Mouse (Mus musculus): Measurements from ENCODE around the gene Gm5089. TPM values are rescaled to one million over a fixed set of nuclear protein-coding genes. Genes with fewer than 3 reads are reported as not detected.

The Gm5089 gene
- polyA plus RNA-seq, 1 experiment from 2014 or later, result 0.75 TPM

DNA sequence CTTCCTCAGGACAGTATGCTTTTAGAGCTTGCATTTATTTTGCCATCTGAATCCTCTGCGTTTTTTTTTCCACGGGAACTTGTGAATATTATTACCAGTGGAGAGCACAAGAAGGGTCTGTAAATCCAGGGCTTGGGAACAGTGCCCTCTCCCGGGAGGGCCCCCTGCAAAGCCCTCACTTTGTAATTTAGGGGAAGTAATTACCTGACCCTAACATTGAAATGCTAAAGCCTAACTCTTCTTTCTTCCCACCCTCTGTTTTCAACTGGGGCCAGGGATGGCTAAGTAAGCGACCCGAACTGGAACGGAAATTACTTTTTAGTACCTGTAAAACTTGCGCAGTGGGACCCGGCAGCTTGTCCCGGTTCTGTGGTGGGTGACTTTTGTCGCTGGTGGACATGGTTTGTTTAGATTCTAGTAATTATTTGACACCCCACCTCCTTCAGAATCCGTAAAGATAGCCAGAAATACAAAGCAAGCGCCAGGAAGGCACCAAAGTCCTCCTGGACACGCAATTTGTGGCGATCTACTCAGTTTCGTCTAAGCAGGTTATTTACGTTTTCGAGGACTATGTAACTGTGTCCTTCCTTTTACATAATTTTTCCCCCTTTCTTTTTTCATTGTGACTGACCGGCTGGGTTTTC is 44.9 kb downstream of the Gm5089 start:
- H3K27ac ChIP-seq (replicated peaks; ENCODE audit: low read depth, low read length), result peak overlapping the region; percentile 75
- 1% methylated on average over 18 of the region's 18 CpGs for WGBS
- H3K4me3 ChIP-seq (replicated peaks; ENCODE audit: low read depth, low read length), result peak overlapping the region; percentile 29
- ATAC-seq (ENCODE audit: low FRiP score, low TSS enrichment) (no peak), DNase-seq (peak; percentile 54)
- H3K36me3 ChIP-seq (ENCODE audit: control insufficient read depth, insufficient read depth, low read length), result no peaks in the 10 kb centered on the region
- H3K4me2 ChIP-seq (ENCODE audit: low read length), result peak overlapping the region; percentile 62
- peak overlapping the region; percentile 37 for H3K9ac ChIP-seq (replicated peaks; ENCODE audit: low read length)
- H3K4me1 ChIP-seq (ENCODE audit: control insufficient read depth, insufficient read depth, low read length), result peaks cover 17% of the 10 kb centered on the region
- H3K9me3 ChIP-seq (ENCODE audit: control insufficient read depth, low read length), result no peaks in the 10 kb centered on the region
- H3K27me3 ChIP-seq (ENCODE audit: control insufficient read depth, insufficient read depth, low read length), result peaks cover 77% of the 10 kb centered on the region

DNA sequence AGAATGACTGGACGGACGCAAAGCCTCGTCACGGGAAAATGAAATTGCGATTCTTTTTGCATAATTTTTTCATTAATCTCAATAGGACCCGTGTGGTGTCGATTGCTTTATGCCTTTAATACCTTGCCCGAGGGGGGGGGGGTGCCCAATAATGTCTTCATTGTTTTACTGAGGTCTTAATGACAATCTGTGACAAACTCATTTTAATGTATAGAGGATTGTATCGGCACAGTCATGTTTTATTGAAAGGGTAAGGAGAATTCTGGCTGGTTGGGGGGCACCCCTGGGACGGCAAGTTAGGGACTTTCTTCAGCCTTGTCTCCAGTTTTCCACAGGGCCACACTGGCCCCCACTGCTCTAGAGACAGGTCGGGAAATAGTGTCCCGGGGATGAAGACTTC is 45.7 kb downstream of the Gm5089 start:
- H3K9me3 ChIP-seq (ENCODE audit: control insufficient read depth, low read length), result no peaks in the 10 kb centered on the region
- peaks cover 17% of the 10 kb centered on the region for H3K4me1 ChIP-seq (ENCODE audit: control insufficient read depth, insufficient read depth, low read length)
- ATAC-seq (ENCODE audit: low FRiP score, low TSS enrichment) (no peak), DNase-seq (no peak)
- 0 out of 2 replicates have a peak overlapping the region, but pooled peaks have one; percentile 5 for H3K4me3 ChIP-seq (replicated peaks; ENCODE audit: low read depth, low read length)
- 9% methylated on average over 12 of the region's 12 CpGs for WGBS
- peaks cover 82% of the 10 kb centered on the region for H3K27me3 ChIP-seq (ENCODE audit: control insufficient read depth, insufficient read depth, low read length)
- H3K36me3 ChIP-seq (ENCODE audit: control insufficient read depth, insufficient read depth, low read length), result no peaks in the 10 kb centered on the region
- peak overlapping the region; percentile 52; the same call in 1 of the 2 replicates for H3K27ac ChIP-seq (replicated peaks; ENCODE audit: low read depth, low read length)
- H3K9ac ChIP-seq (replicated peaks; ENCODE audit: low read length), result no peak overlapping the region
- peak overlapping the region; percentile 62 for H3K4me2 ChIP-seq (ENCODE audit: low read length)

DNA sequence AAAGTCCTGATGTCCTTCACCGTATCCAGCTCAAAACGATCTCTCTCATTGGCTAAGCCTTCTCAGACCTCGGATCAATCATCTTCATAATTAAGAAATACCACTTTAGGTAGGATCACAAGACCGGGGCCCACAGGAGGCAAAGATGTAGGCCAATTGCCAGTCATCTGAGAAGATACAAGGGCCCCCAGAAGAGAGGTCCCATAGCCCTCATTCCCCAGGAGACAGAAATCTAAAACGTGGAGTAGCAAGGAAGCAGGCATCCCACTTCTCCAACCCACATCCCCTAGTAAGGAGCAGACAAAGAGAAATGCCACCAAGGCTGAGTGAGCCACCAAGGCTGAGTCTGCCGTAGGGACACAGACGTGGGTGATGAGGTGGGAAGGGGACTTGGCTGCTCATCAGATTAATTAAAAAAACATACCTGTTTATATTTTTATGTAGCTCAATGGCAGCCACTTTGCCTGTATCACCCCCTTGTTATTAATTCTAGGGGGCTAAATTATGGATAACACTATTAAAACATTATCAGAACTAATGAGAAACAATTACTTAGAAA is 46.2 kb downstream of the Gm5089 start:
- H3K4me2 ChIP-seq (ENCODE audit: low read length), result peak overlapping the region; percentile 62; the same call in 1 of the 2 replicates

DNA sequence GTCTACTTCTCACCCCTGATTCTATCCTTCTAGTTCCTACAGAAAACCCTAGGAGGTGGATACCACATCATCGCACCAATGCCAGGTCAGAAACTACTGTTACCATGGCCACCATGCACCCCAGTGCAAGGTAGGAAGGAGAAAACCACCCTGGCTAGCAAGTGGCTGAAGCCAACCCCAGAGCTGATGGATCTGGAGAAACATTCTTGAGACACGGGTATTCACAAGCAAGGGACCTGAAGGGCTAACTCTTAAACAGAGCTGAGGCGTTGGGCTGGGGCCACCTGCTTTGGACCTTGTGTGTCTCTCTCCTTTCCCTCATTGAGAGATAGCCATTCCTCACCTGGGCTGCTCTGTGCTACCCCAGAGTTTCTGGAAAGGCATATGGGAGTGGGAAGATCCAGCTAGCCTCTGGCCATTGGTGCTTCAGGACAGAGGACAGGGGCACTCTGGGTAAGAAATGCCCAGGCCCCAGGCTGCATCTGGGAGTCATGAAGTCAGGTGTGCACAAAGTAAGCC is 47.4 kb downstream of the Gm5089 start:
- Histone ChIP-seq H3K4me1 (ENCODE audit: control insufficient read depth, insufficient read depth, low read length) (peaks cover 17% of the 10 kb centered on the region), H3K9me3 (ENCODE audit: control insufficient read depth, low read length) (no peaks in the 10 kb centered on the region), H3K27me3 (ENCODE audit: control insufficient read depth, insufficient read depth, low read length) (peaks cover 75% of the 10 kb centered on the region), H3K9ac (replicated peaks; ENCODE audit: low read length) (no peak overlapping the region), H3K4me3 (replicated peaks; ENCODE audit: low read depth, low read length) (no peak overlapping the region), H3K36me3 (ENCODE audit: control insufficient read depth, insufficient read depth, low read length) (no peaks in the 10 kb centered on the region), H3K27ac (replicated peaks; ENCODE audit: low read depth, low read length) (peak overlapping the region; percentile 38), H3K4me2 (ENCODE audit: low read length) (no peak overlapping the region)
- no peak for DNase-seq
- ATAC-seq (ENCODE audit: low FRiP score, low TSS enrichment), result no peak
- 52% methylated on average over 3 of the region's 3 CpGs for WGBS

More for the DNA sequence above, 46.2 kb downstream of the Gm5089 start:
- peaks cover 17% of the 10 kb centered on the region for H3K4me1 ChIP-seq (ENCODE audit: control insufficient read depth, insufficient read depth, low read length)
- H3K9ac ChIP-seq (replicated peaks; ENCODE audit: low read length), result no peak overlapping the region
- DNase-seq (no peak), ATAC-seq (ENCODE audit: low FRiP score, low TSS enrichment) (no peak)
- WGBS, result 51% methylated on average over 7 of the region's 7 CpGs
- H3K9me3 ChIP-seq (ENCODE audit: control insufficient read depth, low read length), result no peaks in the 10 kb centered on the region
- H3K36me3 ChIP-seq (ENCODE audit: control insufficient read depth, insufficient read depth, low read length), result no peaks in the 10 kb centered on the region
- H3K27me3 ChIP-seq (ENCODE audit: control insufficient read depth, insufficient read depth, low read length), result peaks cover 83% of the 10 kb centered on the region
- no peak overlapping the region for H3K4me3 ChIP-seq (replicated peaks; ENCODE audit: low read depth, low read length)
- H3K27ac ChIP-seq (replicated peaks; ENCODE audit: low read depth, low read length), result peak overlapping the region; percentile 52

DNA sequence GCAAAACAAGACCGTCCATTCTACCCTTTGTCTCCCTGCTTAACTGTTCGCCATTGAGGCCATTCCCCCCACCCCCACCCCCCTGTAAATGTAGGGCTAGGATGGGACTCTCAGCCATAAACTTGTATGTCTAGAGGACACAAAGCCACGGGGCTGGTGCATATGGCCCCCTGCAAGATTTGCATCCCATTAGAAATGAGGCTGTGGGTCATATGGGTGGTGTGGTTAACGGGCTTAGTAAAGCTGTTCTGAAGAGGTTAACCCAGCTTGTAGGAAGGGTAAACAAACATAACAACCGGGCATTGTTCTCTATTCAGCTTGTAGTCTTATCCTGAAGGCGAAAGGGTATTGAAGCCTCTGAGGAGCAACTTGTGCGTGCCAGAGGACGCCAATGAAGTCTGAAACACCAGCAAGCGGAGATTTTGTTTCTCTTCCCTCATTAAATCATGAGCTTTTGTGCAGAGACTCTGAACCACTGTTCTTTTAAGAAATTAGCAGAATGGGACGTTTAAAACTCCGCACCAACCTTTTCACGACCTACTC is 48.1 kb downstream of the Gm5089 start:
- 8% methylated on average over 12 of the region's 12 CpGs for WGBS
- Histone ChIP-seq H3K27me3 (ENCODE audit: control insufficient read depth, insufficient read depth, low read length) (peaks cover 69% of the 10 kb centered on the region), H3K9me3 (ENCODE audit: control insufficient read depth, low read length) (no peaks in the 10 kb centered on the region), H3K9ac (replicated peaks; ENCODE audit: low read length) (no peak overlapping the region), H3K4me3 (replicated peaks; ENCODE audit: low read depth, low read length) (no peak overlapping the region), H3K4me1 (ENCODE audit: control insufficient read depth, insufficient read depth, low read length) (peaks cover 17% of the 10 kb centered on the region), H3K4me2 (ENCODE audit: low read length) (no peak overlapping the region), H3K36me3 (ENCODE audit: control insufficient read depth, insufficient read depth, low read length) (no peaks in the 10 kb centered on the region), H3K27ac (replicated peaks; ENCODE audit: low read depth, low read length) (peak overlapping the region; percentile 38; the same call in 1 of the 2 replicates)
- DNase-seq (peak; percentile 48), ATAC-seq (ENCODE audit: low FRiP score, low TSS enrichment) (no peak; the same call in 1 of the 2 replicates)

DNA sequence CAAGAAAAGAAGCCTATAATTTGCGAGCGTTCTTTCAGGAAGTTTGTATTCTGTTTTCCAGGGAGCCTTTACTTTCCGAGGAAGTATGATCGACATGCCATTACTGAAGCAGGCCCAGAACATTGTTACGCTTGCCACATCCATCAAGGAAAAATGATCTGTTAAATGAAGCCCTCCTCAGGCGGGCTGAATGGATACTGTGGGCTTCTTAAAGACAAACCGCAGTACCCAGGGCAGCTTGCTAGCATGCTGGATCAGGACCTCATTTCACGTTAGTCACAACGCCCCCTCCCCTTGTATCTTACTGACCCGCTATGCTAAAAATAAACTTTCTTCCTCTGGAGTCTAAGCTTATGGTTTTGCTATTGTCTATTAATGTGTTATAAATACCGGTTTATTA is 49.0 kb downstream of the Gm5089 start:
- no peak overlapping the region for H3K27ac ChIP-seq (replicated peaks; ENCODE audit: low read depth, low read length)
- ATAC-seq (ENCODE audit: low FRiP score, low TSS enrichment), result no peak
- no peaks in the 10 kb centered on the region for H3K36me3 ChIP-seq (ENCODE audit: control insufficient read depth, insufficient read depth, low read length)
- DNase-seq, result no peak
- no peak overlapping the region for H3K4me3 ChIP-seq (replicated peaks; ENCODE audit: low read depth, low read length)
- H3K27me3 ChIP-seq (ENCODE audit: control insufficient read depth, insufficient read depth, low read length), result peaks cover 66% of the 10 kb centered on the region
- H3K4me1 ChIP-seq (ENCODE audit: control insufficient read depth, insufficient read depth, low read length), result peaks cover 14% of the 10 kb centered on the region
- H3K9ac ChIP-seq (replicated peaks; ENCODE audit: low read length), result no peak overlapping the region
- H3K9me3 ChIP-seq (ENCODE audit: control insufficient read depth, low read length), result no peaks in the 10 kb centered on the region
- H3K4me2 ChIP-seq (ENCODE audit: low read length), result no peak overlapping the region
- WGBS, result 24% methylated on average over 11 of the region's 11 CpGs

DNA sequence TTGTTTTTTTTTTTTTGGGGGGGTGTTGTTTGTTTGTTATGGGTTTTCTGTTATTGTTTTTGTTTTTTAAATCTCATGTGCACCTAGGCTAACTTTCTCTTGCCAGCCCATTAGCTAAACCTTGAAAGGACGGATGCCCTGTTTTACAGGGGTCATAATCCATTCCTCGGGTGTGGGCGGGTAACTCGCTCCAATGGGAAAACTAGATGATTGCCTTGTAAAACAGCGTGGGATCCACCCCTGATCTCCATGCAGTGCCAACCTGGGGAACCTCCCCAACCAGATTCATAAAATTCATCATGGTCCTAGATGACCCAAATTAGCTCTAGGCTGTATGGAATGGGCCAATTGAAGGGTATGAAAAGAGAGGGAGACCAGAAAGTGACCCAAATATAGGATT is 51.0 kb downstream of the Gm5089 start:
- Histone ChIP-seq H3K4me3 (replicated peaks; ENCODE audit: low read depth, low read length) (no peak overlapping the region), H3K9ac (replicated peaks; ENCODE audit: low read length) (no peak overlapping the region), H3K27me3 (ENCODE audit: control insufficient read depth, insufficient read depth, low read length) (peaks cover 49% of the 10 kb centered on the region), H3K4me1 (ENCODE audit: control insufficient read depth, insufficient read depth, low read length) (peaks cover 6% of the 10 kb centered on the region; the same call in 1 of the 2 replicates), H3K9me3 (ENCODE audit: control insufficient read depth, low read length) (no peaks in the 10 kb centered on the region), H3K36me3 (ENCODE audit: control insufficient read depth, insufficient read depth, low read length) (no peaks in the 10 kb centered on the region), H3K4me2 (ENCODE audit: low read length) (no peak overlapping the region), H3K27ac (replicated peaks; ENCODE audit: low read depth, low read length) (no peak overlapping the region)
- 84% methylated on average over 5 of the region's 5 CpGs for WGBS
- ATAC-seq (ENCODE audit: low FRiP score, low TSS enrichment), result no peak
- DNase-seq, result no peak

DNA sequence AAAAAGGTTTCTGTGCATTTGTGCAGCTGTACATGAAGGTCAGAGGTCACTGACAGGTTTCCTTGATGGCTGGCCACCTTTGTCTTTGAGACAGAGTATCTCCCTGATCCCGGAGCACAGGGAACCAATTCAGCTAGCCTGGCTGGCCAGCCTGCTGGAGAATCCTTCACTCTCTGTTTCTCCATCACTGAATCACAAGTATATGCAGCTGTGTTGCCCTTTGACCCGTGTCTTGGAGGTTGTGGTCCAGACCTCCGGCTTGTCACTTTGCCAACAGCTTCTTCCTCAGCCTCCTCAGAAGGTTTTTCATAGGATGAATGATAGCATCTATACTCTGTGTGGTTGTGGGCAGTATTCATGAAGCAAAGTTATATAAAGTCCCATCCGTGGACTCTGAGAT is 52.2 kb downstream of the Gm5089 start:
- no peak for DNase-seq
- Histone ChIP-seq H3K4me2 (ENCODE audit: low read length) (no peak overlapping the region), H3K36me3 (ENCODE audit: control insufficient read depth, insufficient read depth, low read length) (no peaks in the 10 kb centered on the region), H3K4me1 (ENCODE audit: control insufficient read depth, insufficient read depth, low read length) (peaks cover 6% of the 10 kb centered on the region; the same call in 1 of the 2 replicates), H3K9ac (replicated peaks; ENCODE audit: low read length) (no peak overlapping the region), H3K9me3 (ENCODE audit: control insufficient read depth, low read length) (no peaks in the 10 kb centered on the region), H3K27ac (replicated peaks; ENCODE audit: low read depth, low read length) (no peak overlapping the region), H3K27me3 (ENCODE audit: control insufficient read depth, insufficient read depth, low read length) (peaks cover 46% of the 10 kb centered on the region), H3K4me3 (replicated peaks; ENCODE audit: low read depth, low read length) (no peak overlapping the region)
- 49% methylated on average over 4 of the region's 4 CpGs for WGBS
- ATAC-seq (ENCODE audit: low FRiP score, low TSS enrichment), result no peak

All from midbrain, embryonic 14.5 days (tissue).